Mouse (Mus musculus): ENCODE measurements at regions not wholly inside any gene's neighbourhood (a gene's known extent, or its start where the extent isn't known, plus 50 kb on each side); places are given as distances from the start of the nearest gene placed in this dataset.

- TF ChIP-seq CTCF (IDR thresholded peaks at IDR 0.05; ENCODE audit: low read depth, low read length): no peak
- TF ChIP-seq POLR2A (IDR thresholded peaks at IDR 0.05; ENCODE audit: borderline replicate concordance, low read depth, low read length): no peak
Observed at GRCm38 (mm10) chr2:115398550-115398949, 183.0 kb upstream of the BC052040 start.
